Mouse (Mus musculus) forebrain, embryonic 13.5 days (tissue): ENCODE data around the gene Hist1h3d. TPM values are rescaled to one million over a fixed set of nuclear protein-coding genes. Genes with fewer than 3 reads are reported as not detected.
A peak's percentile ranks its signal among the peaks of the same experiment; 100 is the strongest.
"Not testable (repeated sequence)": the region's sequence is repeated elsewhere in the genome, so short reads cannot be mapped to it uniquely, and the experiment has no call there.

Experiments used
- ATAC-seq: fragments of 200-750 bp; cut with Nextera tagmentation; 2 replicates; pipeline ENCODE4 v1.8.0; 2017
- H3K27ac ChIP-seq: fragments of 300-500 bp; sonication (generic); 2 replicates; pipeline ENCODE4 v1.5.1; 2015; ENCODE audit warnings: inconsistent platforms, mild to moderate bottlenecking, moderate library complexity
- H3K27me3 ChIP-seq: fragments of 300-500 bp; sonication (generic); 2 replicates; pipeline ENCODE4 v1.6.1; 2015; ENCODE audit warnings: mild to moderate bottlenecking, inconsistent platforms
- H3K36me3 ChIP-seq: fragments of 300-500 bp; sonication (generic); 2 replicates; pipeline ENCODE4 v1.6.1; 2015; ENCODE audit warnings: mild to moderate bottlenecking, inconsistent platforms; ENCODE audit not compliant: poor library complexity, severe bottlenecking
- H3K4me1 ChIP-seq: fragments of 300-500 bp; sonication (generic); 2 replicates; pipeline ENCODE4 v1.6.1; 2015; ENCODE audit warnings: inconsistent platforms
- H3K4me2 ChIP-seq: fragments of 300-500 bp; sonication (generic); 2 replicates; pipeline ENCODE4 v1.6.1; 2015; ENCODE audit warnings: inconsistent platforms, mild to moderate bottlenecking, moderate library complexity
- H3K4me3 ChIP-seq: fragments of 300-500 bp; sonication (generic); 2 replicates; pipeline ENCODE4 v1.5.1; 2015; ENCODE audit warnings: mild to moderate bottlenecking, inconsistent platforms
- H3K9ac ChIP-seq: fragments of 300-500 bp; sonication (generic); 2 replicates; pipeline ENCODE4 v1.6.1; 2015; ENCODE audit warnings: mild to moderate bottlenecking, inconsistent platforms
- H3K9me3 ChIP-seq: fragments of 300-500 bp; sonication (generic); replicated peaks from 2 replicates; pipeline ENCODE4 v1.6.1; 2016; ENCODE audit warnings: inconsistent platforms
- WGBS: fragments of 180-500 bp; shearing (Covaris S2); methylation state at CpG from one replicate; pipeline ENCODE4 v1.1.7; 2015; 5-methylcytosine and 5-hydroxymethylcytosine counted together
- polyA plus RNA-seq: library from polyadenylated mRNA; unstranded; fragments of >200 nt; fragmentation: Nextera tagmentation; extraction: Ambion mirVana; gene quantifications from 2 replicates; pipeline ENCODE4 v1.2.1, GENCODE M21; 2015

Hist1h3d gene
- polyA plus RNA-seq, 1 experiment from 2014 or later = 8.8 TPM

- peak overlapping the region; percentile 50 for H3K4me3 ChIP-seq
- peak overlapping the region; percentile 85 for H3K9ac ChIP-seq
- peak; percentile 90 for ATAC-seq
- not testable (repeated sequence) for H3K27me3 ChIP-seq, H3K9me3 ChIP-seq, H3K36me3 ChIP-seq
- H3K27ac ChIP-seq = peak overlapping the region; percentile 99
- H3K4me2 ChIP-seq = peak overlapping the region; percentile 76
- WGBS = 0% methylated on average over 34 of the region's 36 CpGs
- peaks cover 40% of the 10 kb centered on the region for H3K4me1 ChIP-seq
Measured at GRCm38 (mm10) chr13:23585442-23586098, 10.0 kb downstream of the Hist1h3d start.

GRCm38 (mm10) chr13:23586099-23586939 lies 10.8 kb downstream of the Hist1h3d start:
- ATAC-seq = no peak
- peak overlapping the region; percentile 76 for H3K4me2 ChIP-seq
- peak overlapping the region; percentile 93 for H3K27ac ChIP-seq
- H3K4me3 ChIP-seq = peak overlapping the region; percentile 50
- H3K9me3 ChIP-seq = no peaks in the 10 kb centered on the region
- peak overlapping the region; percentile 64 for H3K9ac ChIP-seq
- WGBS = under 1% methylated on average over 22 of the region's 22 CpGs
- no peaks in the 10 kb centered on the region for H3K36me3 ChIP-seq
- H3K4me1 ChIP-seq = peaks cover 40% of the 10 kb centered on the region
- H3K27me3 ChIP-seq = no peaks in the 10 kb centered on the region

GRCm38 (mm10) chr13:23586940-23587225 lies 11.3 kb downstream of the Hist1h3d start:
- H3K9ac ChIP-seq = peak overlapping the region; percentile 64
- WGBS = 4% methylated on average over 1 of the region's 1 CpGs

GRCm38 (mm10) chr13:23591206-23591605 lies 15.6 kb downstream of the Hist1h3d start:
- WGBS = 96% methylated on average over 7 of the region's 7 CpGs
- no peak for ATAC-seq
- Histone ChIP-seq H3K27ac (no peak overlapping the region), H3K27me3 (no peaks in the 10 kb centered on the region), H3K9ac (no peak overlapping the region), H3K4me2 (no peak overlapping the region), H3K4me3 (no peak overlapping the region), H3K36me3 (no peaks in the 10 kb centered on the region), H3K9me3 (no peaks in the 10 kb centered on the region), H3K4me1 (peaks cover 9% of the 10 kb centered on the region; the same call in 1 of the 2 replicates)

More at GRCm38 (mm10) chr13:23586940-23587225, 11.3 kb downstream of the Hist1h3d start:
- Histone ChIP-seq H3K9me3 (no peaks in the 10 kb centered on the region), H3K4me1 (peaks cover 39% of the 10 kb centered on the region), H3K4me3 (peak overlapping the region; percentile 50), H3K27ac (peak overlapping the region; percentile 93), H3K36me3 (no peaks in the 10 kb centered on the region), H3K4me2 (peak overlapping the region; percentile 76), H3K27me3 (no peaks in the 10 kb centered on the region)
- ATAC-seq = no peak

- H3K4me1 ChIP-seq, H3K27me3 ChIP-seq, H3K4me2 ChIP-seq, H3K9me3 ChIP-seq, H3K4me3 ChIP-seq, H3K27ac ChIP-seq, ATAC-seq, H3K9ac ChIP-seq, H3K36me3 ChIP-seq: not testable (repeated sequence)
- 95% methylated on average over 7 of the region's 7 CpGs for WGBS
Measured at GRCm38 (mm10) chr13:23591886-23592285, 16.3 kb downstream of the Hist1h3d start.

- H3K4me1 ChIP-seq = no peaks in the 10 kb centered on the region
- 91% methylated on average over 7 of the region's 7 CpGs for WGBS
- H3K9ac ChIP-seq = no peak overlapping the region
- no peak overlapping the region for H3K4me2 ChIP-seq
- no peaks in the 10 kb centered on the region for H3K36me3 ChIP-seq
- no peak for ATAC-seq
- no peak overlapping the region for H3K27ac ChIP-seq
- no peaks in the 10 kb centered on the region for H3K27me3 ChIP-seq
- H3K9me3 ChIP-seq = no peaks in the 10 kb centered on the region
- no peak overlapping the region for H3K4me3 ChIP-seq
Measured at GRCm38 (mm10) chr13:23592614-23593013, 17.1 kb downstream of the Hist1h3d start.

- Histone ChIP-seq H3K4me3 (no peak overlapping the region), H3K36me3 (no peaks in the 10 kb centered on the region), H3K9me3 (no peaks in the 10 kb centered on the region), H3K27ac (no peak overlapping the region), H3K9ac (no peak overlapping the region), H3K4me2 (no peak overlapping the region), H3K4me1 (no peaks in the 10 kb centered on the region), H3K27me3 (no peaks in the 10 kb centered on the region)
- ATAC-seq = no peak
- WGBS = 90% methylated on average over 5 of the region's 5 CpGs
Measured at GRCm38 (mm10) chr13:23593051-23593770, 17.6 kb downstream of the Hist1h3d start.

- no peak for ATAC-seq
- WGBS = 85% methylated on average over 2 of the region's 2 CpGs
- H3K9me3 ChIP-seq = no peaks in the 10 kb centered on the region
Measured at GRCm38 (mm10) chr13:23595185-23595584, 19.6 kb downstream of the Hist1h3d start.

GRCm38 (mm10) chr13:23595622-23596372 lies 20.2 kb downstream of the Hist1h3d start:
- Histone ChIP-seq H3K4me2 (no peak overlapping the region), H3K4me1 (no peaks in the 10 kb centered on the region), H3K9me3 (no peaks in the 10 kb centered on the region), H3K9ac (no peak overlapping the region), H3K36me3 (no peaks in the 10 kb centered on the region), H3K4me3 (no peak overlapping the region), H3K27ac (no peak overlapping the region), H3K27me3 (no peaks in the 10 kb centered on the region)
- no peak for ATAC-seq
- 84% methylated on average over 7 of the region's 7 CpGs for WGBS

More at GRCm38 (mm10) chr13:23595185-23595584, 19.6 kb downstream of the Hist1h3d start:
- Histone ChIP-seq H3K27ac (no peak overlapping the region), H3K27me3 (no peaks in the 10 kb centered on the region), H3K4me3 (no peak overlapping the region), H3K4me2 (no peak overlapping the region), H3K36me3 (no peaks in the 10 kb centered on the region), H3K9ac (no peak overlapping the region), H3K4me1 (no peaks in the 10 kb centered on the region)

- 7% methylated on average over 9 of the region's 9 CpGs for WGBS
- H3K36me3 ChIP-seq = no peaks in the 10 kb centered on the region
- no peaks in the 10 kb centered on the region for H3K9me3 ChIP-seq
- H3K4me1 ChIP-seq = no peaks in the 10 kb centered on the region
- no peak overlapping the region for H3K9ac ChIP-seq
- 0 out of 2 replicates have a peak, but pooled peaks have one; percentile 30 for ATAC-seq
- H3K27me3 ChIP-seq = no peaks in the 10 kb centered on the region
- H3K4me2 ChIP-seq = no peak overlapping the region
- H3K4me3 ChIP-seq = no peak overlapping the region
- H3K27ac ChIP-seq = no peak overlapping the region
Measured at GRCm38 (mm10) chr13:23597957-23598356, 22.4 kb downstream of the Hist1h3d start.

- ATAC-seq = no peak
- no peaks in the 10 kb centered on the region for H3K27me3 ChIP-seq
- no peaks in the 10 kb centered on the region for H3K36me3 ChIP-seq
- 86% methylated on average over 7 of the region's 7 CpGs for WGBS
- H3K9ac ChIP-seq = no peak overlapping the region
- no peak overlapping the region for H3K4me3 ChIP-seq
- no peak overlapping the region for H3K4me2 ChIP-seq
- H3K27ac ChIP-seq = no peak overlapping the region
- H3K9me3 ChIP-seq = no peaks in the 10 kb centered on the region
- H3K4me1 ChIP-seq = no peaks in the 10 kb centered on the region
Measured at GRCm38 (mm10) chr13:23603182-23603699, 27.7 kb downstream of the Hist1h3d start.
